Mouse (Mus musculus) splenic B cell, adult 2 months (primary cell): Measurements from ENCODE around the gene Efcab14.

Experiments
- DNase-seq: peaks from one replicate; pipeline ENCODE4 v3.0.0-alpha.2; 2011; ENCODE audit warnings: low read depth, low spot score
- H3K27me3 ChIP-seq: 2 replicates; pipeline ENCODE4 v1.6.1; 2012; ENCODE audit warnings: mild to moderate bottlenecking, low read length, moderate library complexity, mixed read lengths; ENCODE audit not compliant: control insufficient read depth, poor library complexity, insufficient read depth, severe bottlenecking
- H3K36me3 ChIP-seq: 2 replicates; pipeline ENCODE4 v1.6.1; 2012; ENCODE audit warnings: mild to moderate bottlenecking, low read length, moderate library complexity, mixed read lengths; ENCODE audit not compliant: control insufficient read depth, poor library complexity, insufficient read depth, severe bottlenecking

Gene Efcab14

GRCm38 (mm10) chr4:115737551-115738041 lies at the start of gene Efcab14:
Gene Efcab14 (plus strand): TSS chr4:115737744.
- peak; percentile 98 for DNase-seq
- Histone ChIP-seq H3K36me3 (no peaks in the 10 kb centered on the region; the same call in 1 of the 2 replicates), H3K27me3 (no peaks in the 10 kb centered on the region)

- H3K36me3 ChIP-seq = no peaks in the 10 kb centered on the region
- DNase-seq = no peak
- H3K27me3 ChIP-seq = no peaks in the 10 kb centered on the region
These were observed 36.1 kb upstream of the Efcab14 start for GRCm38 (mm10) chr4:115701468-115701867.

GRCm38 (mm10) chr4:115703927-115704505 lies 33.5 kb upstream of the Efcab14 start:
- H3K27me3 ChIP-seq = no peaks in the 10 kb centered on the region
- H3K36me3 ChIP-seq = no peaks in the 10 kb centered on the region
- DNase-seq = no peak

- DNase-seq = no peak
- H3K36me3 ChIP-seq = no peaks in the 10 kb centered on the region
- H3K27me3 ChIP-seq = no peaks in the 10 kb centered on the region
These were observed 28.5 kb upstream of the Efcab14 start for GRCm38 (mm10) chr4:115708974-115709593.

GRCm38 (mm10) chr4:115709792-115710418 lies 27.6 kb upstream of the Efcab14 start:
- Histone ChIP-seq H3K36me3 (no peaks in the 10 kb centered on the region), H3K27me3 (no peaks in the 10 kb centered on the region)
- DNase-seq = peak; percentile 76

GRCm38 (mm10) chr4:115728721-115729120 lies 8.8 kb upstream of the Efcab14 start:
- 0 out of 2 replicates have a peak, but pooled peaks cover 2% of the 10 kb centered on the region for H3K27me3 ChIP-seq
- H3K36me3 ChIP-seq = no peaks in the 10 kb centered on the region
- peak; percentile 55 for DNase-seq

- Histone ChIP-seq H3K27me3 (0 out of 2 replicates have a peak, but pooled peaks cover 2% of the 10 kb centered on the region), H3K36me3 (no peaks in the 10 kb centered on the region)
- peak; percentile 87 for DNase-seq
These were observed 5.8 kb upstream of the Efcab14 start for GRCm38 (mm10) chr4:115731588-115732222.

- no peak for DNase-seq
- 0 out of 2 replicates have a peak, but pooled peaks cover 2% of the 10 kb centered on the region for H3K27me3 ChIP-seq
- H3K36me3 ChIP-seq = no peaks in the 10 kb centered on the region
These were observed 5.2 kb upstream of the Efcab14 start for GRCm38 (mm10) chr4:115732223-115732818.

- Histone ChIP-seq H3K36me3 (no peaks in the 10 kb centered on the region), H3K27me3 (0 out of 2 replicates have a peak, but pooled peaks cover 2% of the 10 kb centered on the region)
- DNase-seq = no peak
These were observed 3.8 kb upstream of the Efcab14 start for GRCm38 (mm10) chr4:115733746-115734145.

- H3K27me3 ChIP-seq = no peaks in the 10 kb centered on the region
- DNase-seq = no peak
- no peaks in the 10 kb centered on the region for H3K36me3 ChIP-seq
These were observed 2.7 kb upstream of the Efcab14 start for GRCm38 (mm10) chr4:115734867-115735266.

GRCm38 (mm10) chr4:115738481-115738985 lies 989 bp downstream of the Efcab14 start:
- no peak for DNase-seq
- H3K36me3 ChIP-seq = peaks cover 3% of the 10 kb centered on the region
- no peaks in the 10 kb centered on the region for H3K27me3 ChIP-seq

GRCm38 (mm10) chr4:115742658-115743057 lies 5.1 kb downstream of the Efcab14 start:
- H3K36me3 ChIP-seq = peaks cover 9% of the 10 kb centered on the region
- H3K27me3 ChIP-seq = no peaks in the 10 kb centered on the region
- DNase-seq = no peak

- DNase-seq = no peak
- Histone ChIP-seq H3K36me3 (peaks cover 9% of the 10 kb centered on the region), H3K27me3 (no peaks in the 10 kb centered on the region)
These were observed 5.6 kb downstream of the Efcab14 start for GRCm38 (mm10) chr4:115743096-115743495.

- peaks cover 18% of the 10 kb centered on the region for H3K36me3 ChIP-seq
- DNase-seq = no peak
- no peaks in the 10 kb centered on the region for H3K27me3 ChIP-seq
These were observed 10.6 kb downstream of the Efcab14 start for GRCm38 (mm10) chr4:115748181-115748580.
